Mouse (Mus musculus) embryonic facial prominence, embryonic 14.5 days (tissue): ENCODE results near the gene Spast. TPM values are rescaled to one million over a fixed set of nuclear protein-coding genes. Genes with fewer than 3 reads are reported as not detected.

ENCODE experiments used
- ATAC-seq: fragments of 200-750 bp; cut with Nextera tagmentation; 2 replicates; pipeline ENCODE4 v1.8.0; 2017; ENCODE audit warnings: low read depth, moderate number of reproducible peaks, moderate TSS enrichment
- DNase-seq: peaks from one replicate; pipeline ENCODE4 v3.0.0-alpha.2; 2015; ENCODE audit warnings: low spot score
- H3K27ac ChIP-seq: fragments of 300-500 bp; sonication (generic); replicated peaks from 2 replicates; pipeline ENCODE4 v1.5.1; 2014; ENCODE audit warnings: low read depth, mild to moderate bottlenecking, low read length, moderate library complexity
- H3K27me3 ChIP-seq: fragments of 300-500 bp; sonication (generic); replicated peaks from 2 replicates; pipeline ENCODE4 v1.6.1; 2014; ENCODE audit warnings: low read length; ENCODE audit not compliant: control insufficient read depth, insufficient read depth
- H3K36me3 ChIP-seq: fragments of 300-500 bp; sonication (generic); 2 replicates; pipeline ENCODE4 v1.6.1; 2014; ENCODE audit warnings: low read length, mixed read lengths; ENCODE audit not compliant: control insufficient read depth, insufficient read depth
- H3K4me1 ChIP-seq: fragments of 300-500 bp; sonication (generic); 2 replicates; pipeline ENCODE4 v1.6.1; 2014; ENCODE audit warnings: antibody characterized with exemption, low read length; ENCODE audit not compliant: control insufficient read depth, insufficient read depth
- H3K4me2 ChIP-seq: fragments of 300-500 bp; sonication (generic); 2 replicates; pipeline ENCODE4 v1.6.1; 2014; ENCODE audit warnings: low read depth, mild to moderate bottlenecking, low read length, moderate library complexity, mixed read lengths
- H3K4me3 ChIP-seq: fragments of 300-500 bp; sonication (generic); 2 replicates; pipeline ENCODE4 v1.5.1; 2014; ENCODE audit warnings: low read depth, mild to moderate bottlenecking, low read length
- H3K9ac ChIP-seq: fragments of 300-500 bp; sonication (generic); 2 replicates; pipeline ENCODE4 v1.6.1; 2014; ENCODE audit warnings: low read depth, mild to moderate bottlenecking, low read length, moderate library complexity, mixed read lengths
- H3K9me3 ChIP-seq: fragments of 300-500 bp; sonication (generic); 2 replicates; pipeline ENCODE4 v1.6.1; 2016; ENCODE audit warnings: low read length; ENCODE audit not compliant: control insufficient read depth
- WGBS: fragments of 180-500 bp; shearing (Covaris S2); extraction: QIAGEN DNeasy Blood & Tissue Kit; methylation state at CpG from one replicate; pipeline ENCODE4 v1.1.7; 2014; 5-methylcytosine and 5-hydroxymethylcytosine counted together
- polyA plus RNA-seq: library from polyadenylated mRNA; unstranded; fragments of >200 nt; fragmentation: Nextera tagmentation; extraction: Ambion mirVana; gene quantifications from 2 replicates; pipeline ENCODE4 v1.2.1, GENCODE M21; 2014

Gene Spast
- polyA plus RNA-seq = 23.3 and 24.9 TPM in 2 replicates

DNA sequence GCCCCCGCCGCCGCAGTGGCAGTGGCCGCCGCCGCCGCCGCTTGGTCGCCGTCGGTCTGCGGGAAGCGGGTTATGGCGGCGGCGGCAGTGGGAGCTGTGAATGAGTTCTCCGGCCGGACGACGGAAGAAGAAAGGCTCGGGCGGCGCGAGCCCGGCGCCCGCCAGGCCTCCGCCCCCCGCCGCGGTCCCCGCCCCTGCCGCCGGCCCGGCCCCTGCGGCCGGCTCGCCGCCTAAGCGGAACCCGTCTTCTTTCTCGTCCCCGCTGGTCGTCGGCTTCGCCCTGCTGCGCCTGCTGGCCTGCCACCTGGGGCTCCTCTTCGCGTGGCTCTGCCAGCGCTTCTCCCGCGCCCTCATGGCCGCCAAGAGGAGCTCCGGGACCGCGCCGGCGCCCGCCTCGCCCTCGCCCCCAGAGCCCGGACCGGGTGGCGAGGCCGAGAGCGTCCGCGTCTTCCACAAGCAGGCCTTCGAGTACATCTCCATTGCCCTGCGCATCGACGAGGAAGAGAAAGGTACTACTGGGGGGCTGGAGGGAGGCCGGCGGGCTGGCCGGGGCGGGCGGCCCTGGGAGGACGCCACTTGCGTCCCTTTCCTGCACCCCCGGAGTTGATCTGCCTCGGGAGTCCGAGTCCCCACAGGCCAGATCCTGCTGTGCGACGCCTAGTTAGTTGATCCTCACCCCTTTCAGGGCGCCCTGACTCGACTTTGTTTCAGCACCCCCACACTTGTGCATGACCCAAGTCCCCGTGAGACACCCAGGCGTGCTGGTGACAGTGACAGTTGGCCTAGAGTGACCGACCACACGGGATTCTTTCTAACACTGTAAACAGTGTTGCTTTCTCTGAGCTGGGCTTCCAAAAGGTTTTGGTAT lies at the start of gene Spast:
TSS of gene Spast (plus strand) at position 51 of the 868 bp plus-strand sequence.
- peaks cover 21% of the 10 kb centered on the region for H3K4me1 ChIP-seq
- under 1% methylated on average over 33 of the region's 90 CpGs for WGBS
- no peaks in the 10 kb centered on the region for H3K9me3 ChIP-seq
- peak within 1 kb of the TSS; percentile 57 for H3K4me2 ChIP-seq
- no peaks in the 10 kb centered on the region for H3K27me3 ChIP-seq
- peak within 1 kb of the TSS; percentile 96 for H3K9ac ChIP-seq
- H3K36me3 ChIP-seq = no peaks in the 10 kb centered on the region; the same call in 1 of the 2 replicates
- H3K27ac ChIP-seq = peak within 1 kb of the TSS; percentile 95
- ATAC-seq (peak; percentile 84), DNase-seq (peak; percentile 68)
- H3K4me3 ChIP-seq = peak within 1 kb of the TSS; percentile 88

- H3K9ac ChIP-seq = no peak overlapping the region
- H3K9me3 ChIP-seq = no peaks in the 10 kb centered on the region
- H3K4me3 ChIP-seq = no peak overlapping the region
- no peak for ATAC-seq
- no peak overlapping the region for H3K4me2 ChIP-seq
- peaks cover 23% of the 10 kb centered on the region for H3K4me1 ChIP-seq
- no peaks in the 10 kb centered on the region for H3K27me3 ChIP-seq
- no peaks in the 10 kb centered on the region for H3K36me3 ChIP-seq
- DNase-seq = no peak
- H3K27ac ChIP-seq = no peak overlapping the region
- 83% methylated on average over 3 of the region's 3 CpGs for WGBS
Observed at GRCm38 (mm10) chr17:74290198-74290597, 48.6 kb upstream of the Spast start.

GRCm38 (mm10) chr17:74290869-74291268 lies 47.9 kb upstream of the Spast start:
- H3K9me3 ChIP-seq = no peaks in the 10 kb centered on the region
- peaks cover 23% of the 10 kb centered on the region for H3K4me1 ChIP-seq
- DNase-seq (peak; percentile 33), ATAC-seq (no peak)
- H3K36me3 ChIP-seq = no peaks in the 10 kb centered on the region
- no peak overlapping the region for H3K4me2 ChIP-seq
- H3K27me3 ChIP-seq = no peaks in the 10 kb centered on the region
- H3K4me3 ChIP-seq = no peak overlapping the region
- no peak overlapping the region; the same call in 1 of the 2 replicates for H3K27ac ChIP-seq
- H3K9ac ChIP-seq = no peak overlapping the region

DNA sequence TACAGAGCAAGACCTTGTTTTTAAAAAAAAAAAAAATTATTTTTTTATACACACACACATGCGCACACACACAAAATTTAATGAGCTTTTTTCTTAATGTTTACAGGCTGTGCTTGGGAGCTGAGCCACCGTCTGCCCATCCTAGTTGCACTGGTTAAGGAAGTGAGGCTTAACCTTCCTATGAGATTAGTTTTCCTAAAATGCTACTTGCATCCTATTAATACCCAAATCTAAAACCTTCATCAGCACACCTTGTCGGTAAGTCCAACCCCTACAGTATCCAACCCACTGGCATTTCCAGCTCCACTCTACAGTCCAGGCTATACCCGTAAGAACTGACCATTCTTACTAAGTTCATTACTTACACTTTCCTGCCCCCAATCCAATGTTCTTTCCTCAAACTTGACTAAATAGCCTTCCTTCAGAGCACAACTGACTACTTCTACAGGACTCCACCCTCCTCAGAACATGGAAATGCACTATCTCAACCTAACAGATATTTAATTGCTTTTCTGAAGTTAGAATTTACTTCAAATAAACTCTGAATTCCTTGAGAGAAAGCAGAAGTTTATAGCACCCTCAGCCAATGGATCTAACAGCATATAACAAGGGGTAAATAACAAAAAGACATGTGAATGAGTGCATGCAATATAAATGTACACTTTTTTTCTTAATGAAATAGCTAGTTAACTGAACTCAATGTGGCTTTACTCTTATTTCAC lies 47.0 kb upstream of the Spast start:
- DNase-seq (no peak), ATAC-seq (no peak)
- Histone ChIP-seq H3K27me3 (no peaks in the 10 kb centered on the region), H3K4me1 (peaks cover 23% of the 10 kb centered on the region), H3K4me2 (no peak overlapping the region), H3K36me3 (no peaks in the 10 kb centered on the region), H3K4me3 (no peak overlapping the region), H3K9me3 (no peaks in the 10 kb centered on the region), H3K27ac (no peak overlapping the region), H3K9ac (no peak overlapping the region)
- 83% methylated on average over 4 of the region's 4 CpGs for WGBS

DNA sequence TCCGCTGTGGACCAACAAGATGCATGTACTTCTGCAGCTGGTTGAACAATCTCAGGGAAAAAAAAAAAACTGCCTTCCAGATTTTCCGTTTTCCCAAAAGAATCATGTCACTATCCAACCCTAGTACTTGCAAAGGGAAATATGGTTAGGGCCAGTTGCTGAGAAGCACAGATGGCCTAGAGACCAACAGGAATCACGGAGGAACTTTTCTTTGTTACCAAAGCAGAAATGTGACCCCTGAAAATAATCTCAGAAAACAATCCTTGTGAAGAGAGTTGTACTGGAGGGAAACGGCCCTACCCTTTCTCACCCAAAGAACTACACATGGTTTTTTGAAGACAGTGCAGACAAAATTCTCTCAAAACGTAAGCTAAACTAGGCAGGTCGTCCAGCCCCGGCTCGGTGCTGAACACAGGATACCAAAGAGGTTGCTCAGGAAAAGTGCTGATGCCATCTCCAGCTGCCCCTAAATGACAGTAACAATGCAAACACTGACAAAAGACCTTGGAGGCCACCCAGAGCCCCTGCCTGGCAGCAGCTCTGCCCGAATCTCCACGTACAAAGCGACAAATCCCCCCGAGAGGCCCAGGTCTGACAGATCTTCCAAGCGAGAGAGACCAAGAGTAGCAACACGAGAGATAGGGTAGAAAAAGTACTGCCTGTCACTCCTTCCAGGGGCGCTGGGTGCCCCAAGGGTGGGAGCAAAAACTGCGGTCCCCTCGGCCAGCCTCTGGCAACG lies 44.9 kb upstream of the Spast start:
- ATAC-seq = no peak
- H3K36me3 ChIP-seq = peaks cover 6% of the 10 kb centered on the region
- H3K4me3 ChIP-seq = peak overlapping the region; percentile 78
- no peaks in the 10 kb centered on the region for H3K27me3 ChIP-seq
- peak; percentile 46 for DNase-seq
- 1% methylated on average over 18 of the region's 18 CpGs for WGBS
- H3K4me1 ChIP-seq = peaks cover 23% of the 10 kb centered on the region
- peak overlapping the region; percentile 76 for H3K4me2 ChIP-seq
- peak overlapping the region; percentile 99 for H3K27ac ChIP-seq
- no peaks in the 10 kb centered on the region for H3K9me3 ChIP-seq
- H3K9ac ChIP-seq = peak overlapping the region; percentile 92

DNA sequence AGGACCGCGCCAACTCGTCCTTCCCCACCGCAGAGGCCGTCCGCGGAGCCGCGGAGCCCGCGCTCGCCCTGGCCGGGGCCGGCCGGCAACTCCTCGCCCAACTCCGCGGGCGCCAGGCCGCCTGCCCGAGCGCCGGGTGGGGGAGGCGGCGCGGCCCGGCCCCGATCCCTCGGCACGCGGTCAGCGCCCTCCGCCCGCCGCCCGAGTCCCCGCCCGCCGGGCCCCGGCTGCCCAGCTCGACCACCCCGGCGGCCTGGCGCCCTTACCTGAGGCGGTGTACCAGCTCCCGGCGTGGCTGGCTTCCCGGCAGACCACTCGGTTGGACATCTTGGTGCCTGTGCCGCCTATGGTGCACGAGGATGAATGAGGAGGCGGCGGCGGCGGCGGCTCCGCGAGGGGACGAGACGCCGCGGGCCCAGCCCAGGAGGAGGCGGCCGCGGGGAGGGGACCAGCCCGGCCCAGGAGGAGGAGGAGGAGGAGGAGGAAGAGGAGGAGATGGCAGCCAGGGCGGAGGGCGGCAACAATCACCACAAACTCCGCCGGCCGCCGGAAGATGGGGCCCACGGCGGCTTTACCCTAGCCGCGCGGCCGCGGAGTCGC lies 44.3 kb upstream of the Spast start:
- peak; percentile 91 for DNase-seq
- peaks cover 23% of the 10 kb centered on the region for H3K4me1 ChIP-seq
- no peaks in the 10 kb centered on the region for H3K9me3 ChIP-seq
- H3K9ac ChIP-seq = peak overlapping the region; percentile 92
- H3K27ac ChIP-seq = peak overlapping the region; percentile 99
- 1% methylated on average over 19 of the region's 80 CpGs for WGBS
- peak; percentile 85 for ATAC-seq
- H3K36me3 ChIP-seq = peaks cover 13% of the 10 kb centered on the region
- H3K4me3 ChIP-seq = peak overlapping the region; percentile 78
- H3K4me2 ChIP-seq = peak overlapping the region; percentile 76
- no peaks in the 10 kb centered on the region for H3K27me3 ChIP-seq

DNA sequence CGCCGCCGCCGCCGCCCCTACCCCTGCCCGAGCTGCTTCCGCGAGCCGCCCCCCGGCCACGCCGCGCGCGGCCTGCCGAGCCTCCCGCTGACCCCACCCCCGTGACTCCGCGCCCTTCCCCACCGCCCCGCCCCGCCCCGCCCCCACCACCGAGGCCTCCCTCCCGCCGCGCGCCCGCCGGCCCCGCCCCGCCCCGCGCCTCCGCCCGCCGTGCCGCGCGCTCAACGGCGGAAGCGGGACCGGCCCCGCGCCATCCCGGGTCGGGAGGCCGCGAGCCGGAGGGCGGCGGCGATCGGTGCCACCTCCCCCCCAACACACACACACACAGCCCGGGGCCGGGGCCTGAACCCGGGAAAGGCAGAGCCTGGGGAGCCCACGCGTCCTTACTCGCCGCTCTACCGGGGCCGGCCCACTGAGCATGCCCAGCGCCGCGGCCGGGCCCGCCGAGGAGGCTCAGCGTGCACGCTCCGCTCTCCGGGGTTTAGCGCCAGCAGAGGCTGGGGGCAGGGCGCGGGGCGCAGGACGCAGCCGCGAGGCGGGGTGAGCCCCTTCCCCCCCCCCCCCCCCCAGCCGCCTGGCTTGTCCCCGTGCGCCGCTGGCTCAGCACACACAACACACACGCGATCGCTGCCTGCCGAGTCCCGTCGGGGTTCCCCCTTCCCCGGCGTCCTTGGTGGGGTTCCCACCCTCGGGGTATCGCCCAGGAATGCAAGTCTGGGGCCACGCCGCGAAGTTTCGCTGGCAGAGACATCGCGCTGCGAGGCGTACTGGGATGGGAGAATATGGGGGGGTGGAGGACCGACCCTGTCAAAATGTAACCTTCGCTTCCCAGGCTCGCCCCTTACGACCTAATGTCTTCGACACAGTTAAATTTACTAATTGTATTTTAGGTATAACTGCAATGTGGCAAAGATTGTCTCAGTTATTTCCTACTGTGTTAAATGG lies 43.5 kb upstream of the Spast start, which contains the start of gene Memo1:
TSS of gene Memo1 (minus strand) at position 496 of the 945 bp plus-strand sequence.
- Histone ChIP-seq H3K4me3 (peak within 1 kb of the TSS; percentile 78), H3K4me1 (peaks cover 23% of the 10 kb centered on the region), H3K36me3 (peaks cover 19% of the 10 kb centered on the region), H3K27me3 (no peaks in the 10 kb centered on the region), H3K9me3 (no peaks in the 10 kb centered on the region), H3K27ac (peak within 1 kb of the TSS; percentile 99), H3K9ac (peak within 1 kb of the TSS; percentile 92), H3K4me2 (peak within 1 kb of the TSS; percentile 76)
- 0% methylated on average over 17 of the region's 110 CpGs for WGBS
- DNase-seq (peak; percentile 94), ATAC-seq (peak; percentile 91)
